Mouse (Mus musculus): ENCODE data around the gene Olfr1346. TPM values are rescaled to one million over a fixed set of nuclear protein-coding genes. Genes with fewer than 3 reads are reported as not detected.

Gene Olfr1346
- polyA plus RNA-seq, 1 experiment from 2014 or later, result not detected

DNA sequence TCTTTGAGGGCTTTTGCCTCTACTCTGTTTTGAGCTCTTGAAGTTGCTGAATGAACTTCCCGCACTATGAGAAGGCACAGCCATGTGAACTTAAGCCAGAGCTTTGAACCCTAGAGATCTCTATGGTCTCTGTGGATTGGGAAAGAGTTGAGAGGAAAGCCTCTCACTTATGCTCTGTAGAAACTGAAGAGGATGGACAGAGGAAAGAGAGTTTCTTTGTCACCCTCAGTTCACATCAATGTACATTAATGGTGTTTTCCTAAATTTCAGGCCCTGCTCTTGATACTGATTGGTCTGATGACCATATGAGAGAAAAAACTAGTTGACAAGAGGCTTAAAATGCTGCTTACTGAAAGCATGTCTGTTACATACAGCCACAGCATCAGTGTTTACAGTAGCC, 41.7 kb downstream of the Olfr1346 start, which contains the start of gene Olfr1348:
TSS of gene Olfr1348 (minus strand) at position 101 of the 400 bp plus-strand sequence.
- Histone ChIP-seq H3K4me1 (no peaks in the 10 kb centered on the region), H3K27ac (replicated peaks) (no peak within 1 kb of the TSS), H3K36me3 (no peaks in the 10 kb centered on the region), H3K9me3 (peaks cover 19% of the 10 kb centered on the region), H3K27me3 (replicated peaks) (no peaks in the 10 kb centered on the region), H3K4me3 (no peak within 1 kb of the TSS), H3K9ac (no peak within 1 kb of the TSS), H3K4me2 (no peak within 1 kb of the TSS)
- WGBS, result 74% methylated on average over 1 of the region's 1 CpGs
- ATAC-seq (ENCODE audit: extremely low read depth, insufficient number of reproducible peaks, low FRiP score, low TSS enrichment), result no peak

DNA sequence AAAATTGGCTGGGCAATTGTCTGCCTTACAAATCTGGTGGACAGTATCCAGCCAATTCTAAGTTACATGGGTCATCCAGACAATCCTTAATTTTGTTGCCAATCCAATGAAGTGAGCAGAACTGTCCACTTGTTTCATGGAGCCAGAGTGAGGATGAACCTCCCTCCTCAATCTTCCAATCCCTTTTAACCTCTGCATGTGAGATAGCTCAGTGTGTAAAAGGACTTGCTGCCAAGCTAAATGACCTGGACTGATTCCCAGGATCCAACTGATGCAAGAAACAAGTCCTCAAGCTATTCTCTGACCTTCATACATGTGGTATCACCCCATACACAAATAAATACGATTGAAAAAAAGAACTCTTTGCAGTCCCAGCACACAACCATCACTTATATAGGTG, 54.8 kb downstream of the Olfr1346 start:
- Histone ChIP-seq H3K4me2 (no peak overlapping the region), H3K9ac (no peak overlapping the region), H3K4me3 (no peak overlapping the region), H3K27ac (replicated peaks) (no peak overlapping the region), H3K9me3 (peaks cover 20% of the 10 kb centered on the region), H3K27me3 (replicated peaks) (no peaks in the 10 kb centered on the region), H3K4me1 (no peaks in the 10 kb centered on the region), H3K36me3 (no peaks in the 10 kb centered on the region)
- no peak for ATAC-seq (ENCODE audit: extremely low read depth, insufficient number of reproducible peaks, low FRiP score, low TSS enrichment)
- 32% methylated on average over 1 of the region's 1 CpGs for WGBS

DNA sequence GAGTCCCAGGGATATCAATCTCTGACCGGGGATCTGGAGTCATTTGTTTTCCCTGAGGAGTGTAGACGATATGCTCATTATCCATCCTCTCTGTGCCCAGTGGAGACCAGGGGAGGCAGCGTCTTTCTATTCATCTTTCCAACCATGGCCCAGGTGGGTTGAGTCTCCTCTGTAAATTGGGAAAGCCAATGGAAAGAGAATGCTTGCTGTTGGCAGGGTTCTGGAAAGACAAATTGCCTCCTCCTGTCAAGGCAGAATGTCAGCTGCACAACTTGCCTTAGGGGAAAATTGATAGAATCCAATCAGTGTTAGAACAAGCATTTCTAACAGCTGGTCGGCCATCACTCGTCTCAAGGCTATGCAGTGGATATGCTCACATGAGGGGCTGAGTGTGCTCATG, 55.9 kb downstream of the Olfr1346 start, which contains the start of gene Olfr1349:
TSS of gene Olfr1349 (minus strand) at position 101 of the 400 bp plus-strand sequence.
- Histone ChIP-seq H3K27me3 (replicated peaks) (no peaks in the 10 kb centered on the region), H3K9ac (no peak within 1 kb of the TSS), H3K27ac (replicated peaks) (no peak within 1 kb of the TSS), H3K4me3 (no peak within 1 kb of the TSS), H3K9me3 (peaks cover 32% of the 10 kb centered on the region), H3K4me1 (no peaks in the 10 kb centered on the region), H3K36me3 (no peaks in the 10 kb centered on the region), H3K4me2 (no peak within 1 kb of the TSS)
- 71% methylated on average over 5 of the region's 5 CpGs for WGBS
- ATAC-seq (ENCODE audit: extremely low read depth, insufficient number of reproducible peaks, low FRiP score, low TSS enrichment), result no peak

DNA sequence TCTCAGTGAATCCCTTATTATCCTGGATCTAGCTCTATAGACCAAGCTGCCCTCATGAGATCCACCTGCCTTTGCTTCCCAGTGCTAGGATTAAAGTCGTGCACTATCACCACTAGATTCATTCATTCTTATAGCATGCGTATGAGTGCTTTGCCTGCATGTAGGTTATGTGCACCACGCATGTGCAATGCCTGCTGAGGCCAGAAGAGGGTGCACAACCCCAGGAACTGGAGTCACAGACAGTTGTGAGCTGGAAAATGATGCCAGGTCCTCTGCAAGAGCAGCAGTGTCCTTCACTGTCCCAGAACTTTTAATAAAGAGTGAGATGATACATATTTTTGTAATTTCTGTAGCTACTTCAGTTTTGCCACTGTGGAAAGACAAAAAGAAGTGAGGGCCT, 58.1 kb downstream of the Olfr1346 start:
- Histone ChIP-seq H3K36me3 (no peaks in the 10 kb centered on the region), H3K27me3 (replicated peaks) (no peaks in the 10 kb centered on the region), H3K4me2 (no peak overlapping the region), H3K4me3 (no peak overlapping the region), H3K9me3 (peaks cover 26% of the 10 kb centered on the region), H3K4me1 (no peaks in the 10 kb centered on the region), H3K9ac (no peak overlapping the region), H3K27ac (replicated peaks) (no peak overlapping the region)
- 50% methylated on average over 3 of the region's 3 CpGs for WGBS
- no peak for ATAC-seq (ENCODE audit: extremely low read depth, insufficient number of reproducible peaks, low FRiP score, low TSS enrichment)

DNA sequence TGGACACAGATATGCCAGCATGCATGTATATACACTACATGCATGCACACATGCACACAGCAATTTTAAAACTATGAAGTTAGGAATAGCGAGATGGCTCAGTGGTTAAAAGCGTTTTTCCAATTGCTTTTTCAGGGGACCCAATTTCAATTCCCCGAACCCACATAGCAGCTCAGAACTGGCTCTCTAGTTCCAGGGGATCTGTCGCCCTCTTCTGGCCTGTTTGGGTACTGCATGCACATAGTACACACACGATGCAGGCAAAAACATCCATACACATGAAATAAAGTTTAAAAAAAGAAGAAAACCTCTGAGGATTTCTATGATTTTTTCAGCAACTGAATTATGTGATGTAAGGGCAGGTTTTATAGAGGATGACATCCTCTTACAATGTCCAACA, 59.2 kb downstream of the Olfr1346 start:
- H3K4me1 ChIP-seq, result no peaks in the 10 kb centered on the region
- H3K9ac ChIP-seq, result no peak overlapping the region
- no peak overlapping the region for H3K4me3 ChIP-seq
- no peaks in the 10 kb centered on the region for H3K27me3 ChIP-seq (replicated peaks)
- H3K4me2 ChIP-seq, result no peak overlapping the region
- no peak for ATAC-seq (ENCODE audit: extremely low read depth, insufficient number of reproducible peaks, low FRiP score, low TSS enrichment)
- 59% methylated on average over 5 of the region's 5 CpGs for WGBS
- H3K36me3 ChIP-seq, result no peaks in the 10 kb centered on the region
- peaks cover 29% of the 10 kb centered on the region for H3K9me3 ChIP-seq
- no peak overlapping the region for H3K27ac ChIP-seq (replicated peaks)

Other genes starting within 250 kb of the Olfr1346 start
- gene Zscan5b, start 244.8 kb upstream of the Olfr1346 start, polyA plus RNA-seq (2015; fragmentation: Nextera tagmentation; extraction: Ambion mirVana), result not detected in 2 replicates
- gene Epp13, start 214.4 kb upstream of the Olfr1346 start, polyA plus RNA-seq (2015; fragmentation: Nextera tagmentation; extraction: Ambion mirVana), result not detected in 2 replicates
- gene Zfp667, start 180.5 kb upstream of the Olfr1346 start, polyA plus RNA-seq (2015; fragmentation: Nextera tagmentation; extraction: Ambion mirVana), result 3.6 and 4.2 TPM in 2 replicates
- 2.7 and 4.6 TPM in 2 replicates for gene Zfp583, start 135.8 kb upstream of the Olfr1346 start, polyA plus RNA-seq (2015; fragmentation: Nextera tagmentation; extraction: Ambion mirVana)
- 1.0 and 1.2 TPM in 2 replicates for gene Gm3854, start 123.3 kb upstream of the Olfr1346 start, polyA plus RNA-seq (2015; fragmentation: Nextera tagmentation; extraction: Ambion mirVana)
- gene Zfp78, start 103.8 kb upstream of the Olfr1346 start, polyA plus RNA-seq (2015; fragmentation: Nextera tagmentation; extraction: Ambion mirVana), result 1.1 TPM in 2 replicates
- 7.0 and 7.4 TPM in 2 replicates for gene Zfp28, start 83.8 kb upstream of the Olfr1346 start, polyA plus RNA-seq (2015; fragmentation: Nextera tagmentation; extraction: Ambion mirVana)
- not detected in 2 replicates for gene Smim17, start 68.4 kb upstream of the Olfr1346 start, polyA plus RNA-seq (2015; fragmentation: Nextera tagmentation; extraction: Ambion mirVana)
- not detected in 2 replicates for gene Gm20715, start 56.8 kb upstream of the Olfr1346 start, polyA plus RNA-seq (2015; fragmentation: Nextera tagmentation; extraction: Ambion mirVana)
- not detected in 2 replicates for gene Olfr1344, start 28.4 kb upstream of the Olfr1346 start, polyA plus RNA-seq (2015; fragmentation: Nextera tagmentation; extraction: Ambion mirVana)
- gene Olfr1336, start 10.9 kb upstream of the Olfr1346 start, polyA plus RNA-seq (2015; fragmentation: Nextera tagmentation; extraction: Ambion mirVana), result not detected in 2 replicates
- not detected in 2 replicates for gene Olfr5, start 19.8 kb downstream of the Olfr1346 start, polyA plus RNA-seq (2015; fragmentation: Nextera tagmentation; extraction: Ambion mirVana)
- gene Olfr1347, start 32.7 kb downstream of the Olfr1346 start, polyA plus RNA-seq (2015; fragmentation: Nextera tagmentation; extraction: Ambion mirVana), result not detected in 2 replicates
- not detected in 2 replicates for gene Olfr1348, start 41.6 kb downstream of the Olfr1346 start, polyA plus RNA-seq (2015; fragmentation: Nextera tagmentation; extraction: Ambion mirVana)
- gene Olfr1349, start 55.8 kb downstream of the Olfr1346 start, polyA plus RNA-seq (2015; fragmentation: Nextera tagmentation; extraction: Ambion mirVana), result not detected in 2 replicates
- gene Olfr1350, start 97.7 kb downstream of the Olfr1346 start, polyA plus RNA-seq (2015; fragmentation: Nextera tagmentation; extraction: Ambion mirVana), result not detected in 2 replicates
- gene Zim1, start 229.3 kb downstream of the Olfr1346 start, polyA plus RNA-seq (2015; fragmentation: Nextera tagmentation; extraction: Ambion mirVana), result 8.3 and 9.0 TPM in 2 replicates